Mouse (Mus musculus) cerebellum, adult 2 months (tissue): ENCODE data around the gene Spen.

ENCODE experiments used
- CTCF ChIP-seq: fragments of 200-500 bp; IDR thresholded peaks from 2 replicates; pipeline ENCODE4 v1.5.1; 2011; ENCODE audit warnings: low read depth, mild to moderate bottlenecking, control low read depth, low read length, moderate library complexity, borderline replicate concordance; ENCODE audit not compliant: insufficient read depth
- POLR2A ChIP-seq: fragments of 200-500 bp; IDR thresholded peaks from 2 replicates; pipeline ENCODE4 v1.6.1; 2011; ENCODE audit warnings: low read length, control low read depth, borderline replicate concordance; ENCODE audit not compliant: insufficient read depth

DNA sequence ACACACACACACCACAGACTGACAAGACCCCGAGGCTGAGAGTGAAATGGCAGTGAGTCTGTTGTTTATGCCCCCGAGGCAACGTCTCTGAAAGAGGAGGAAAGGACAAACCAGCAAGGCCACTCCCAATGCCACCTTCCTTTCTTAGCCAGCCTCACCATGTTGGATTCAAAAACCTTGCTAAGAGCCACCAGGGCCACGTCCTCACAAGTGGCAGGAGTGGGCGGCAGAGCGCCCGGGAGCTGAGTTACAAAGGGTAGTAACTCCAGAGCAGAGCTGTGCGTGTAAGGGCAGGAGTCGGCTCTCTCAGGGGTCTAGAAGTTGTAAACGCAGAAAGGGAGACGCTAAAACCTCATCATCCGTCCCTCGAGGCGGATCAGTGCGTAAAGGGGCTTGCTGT, 7.4 kb downstream of the Spen start:
- TF ChIP-seq POLR2A (no peak), CTCF (no peak)
